24 mouse cellular contexts compared by ENCODE assay signal in the genomic region with DNA sequence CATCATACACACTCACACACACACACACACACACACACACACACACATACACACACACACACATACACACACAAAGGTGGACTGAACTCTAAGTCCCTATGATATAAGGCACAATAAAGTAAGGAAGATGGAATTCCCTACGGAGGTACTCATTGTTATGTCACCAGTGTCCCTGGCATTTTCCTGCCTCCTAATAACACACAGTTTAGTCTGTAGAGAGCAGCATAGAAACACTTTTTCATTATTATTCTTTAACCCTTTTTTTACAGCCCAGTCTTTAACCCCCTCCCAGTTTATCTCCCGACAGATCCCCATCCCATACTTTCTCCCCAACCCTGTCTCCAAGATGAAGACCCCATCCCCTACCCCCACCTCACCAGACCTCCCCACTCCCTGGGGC. TPM values are rescaled to one million over a fixed set of nuclear protein-coding genes. Genes with fewer than 3 reads are reported as not detected.
"Had no signal": no experiment of that assay in that cellular context is flagged by ENCODE, and none has a peak within 500 bp of the region (broad histone marks: within the 10 kb centered on the region; RNA-seq: fewer than 3 reads in every experiment).

No protein-coding gene starts in this region.

- H3K9ac ChIP-seq: neural tube, embryonic 13.5 days; neural tube, embryonic 15.5 days; stomach, embryonic 15.5 days had no signal

- H3K4me3 ChIP-seq: neural tube, embryonic 13.5 days; neural tube, embryonic 15.5 days; stomach, embryonic 15.5 days had no signal

- H3K4me1 ChIP-seq: neural tube, embryonic 15.5 days; stomach, embryonic 15.5 days had no signal

- H3K4me2 ChIP-seq: neural tube, embryonic 13.5 days; neural tube, embryonic 15.5 days; stomach, embryonic 15.5 days had no signal

- H3K27me3 ChIP-seq: neural tube, embryonic 13.5 days; neural tube, embryonic 15.5 days; stomach, embryonic 15.5 days had no signal

- H3K9me3 ChIP-seq: neural tube, embryonic 15.5 days; stomach, embryonic 15.5 days had no signal

- DNase-seq: retina, postnatal 1 day; right cerebral cortex, adult 18-20 months; right cerebral cortex, postnatal 14 days; right cerebral cortex, postnatal 25 days; right cerebral cortex, postnatal 4 days; spleen, adult 18-20 months; thymus, adult 18-20 months; thymus, adult 2 months; thymus, postnatal 14 days; thymus, postnatal 25 days; thymus, postnatal 36 days; thymus, postnatal 4 days had no signal

- H3K27ac ChIP-seq: neural tube, embryonic 13.5 days; neural tube, embryonic 15.5 days; stomach, embryonic 15.5 days; stomach, postnatal 0 days had no signal

- H3K36me3 ChIP-seq: neural tube, embryonic 13.5 days; neural tube, embryonic 15.5 days; stomach, embryonic 15.5 days had no signal

RNA-seq across cellular contexts. Expression of gene Etnppl, which starts 35.7 kb away (rescaled TPM):
- total RNA-seq: neutrophil, adult 5-6 weeks had no signal
- polyA plus RNA-seq: neural tube, embryonic 13.5 days; neural tube, embryonic 14.5 days; spleen, adult 2 months; stomach, embryonic 14.5 days; stomach, embryonic 16.5 days; testis, adult 2 months; thymus, adult 2 months; thymus, postnatal 0 days; urinary bladder, adult 2 months had no signal
